Mouse (Mus musculus): ENCODE data around the gene Map6. TPM values are rescaled to one million over a fixed set of nuclear protein-coding genes. Genes with fewer than 3 reads are reported as not detected.
A peak's percentile ranks its signal among the peaks of the same experiment; 100 is the strongest.

Map6 gene
- polyA plus RNA-seq, 1 experiment from 2014 or later = 3.2 TPM

DNA sequence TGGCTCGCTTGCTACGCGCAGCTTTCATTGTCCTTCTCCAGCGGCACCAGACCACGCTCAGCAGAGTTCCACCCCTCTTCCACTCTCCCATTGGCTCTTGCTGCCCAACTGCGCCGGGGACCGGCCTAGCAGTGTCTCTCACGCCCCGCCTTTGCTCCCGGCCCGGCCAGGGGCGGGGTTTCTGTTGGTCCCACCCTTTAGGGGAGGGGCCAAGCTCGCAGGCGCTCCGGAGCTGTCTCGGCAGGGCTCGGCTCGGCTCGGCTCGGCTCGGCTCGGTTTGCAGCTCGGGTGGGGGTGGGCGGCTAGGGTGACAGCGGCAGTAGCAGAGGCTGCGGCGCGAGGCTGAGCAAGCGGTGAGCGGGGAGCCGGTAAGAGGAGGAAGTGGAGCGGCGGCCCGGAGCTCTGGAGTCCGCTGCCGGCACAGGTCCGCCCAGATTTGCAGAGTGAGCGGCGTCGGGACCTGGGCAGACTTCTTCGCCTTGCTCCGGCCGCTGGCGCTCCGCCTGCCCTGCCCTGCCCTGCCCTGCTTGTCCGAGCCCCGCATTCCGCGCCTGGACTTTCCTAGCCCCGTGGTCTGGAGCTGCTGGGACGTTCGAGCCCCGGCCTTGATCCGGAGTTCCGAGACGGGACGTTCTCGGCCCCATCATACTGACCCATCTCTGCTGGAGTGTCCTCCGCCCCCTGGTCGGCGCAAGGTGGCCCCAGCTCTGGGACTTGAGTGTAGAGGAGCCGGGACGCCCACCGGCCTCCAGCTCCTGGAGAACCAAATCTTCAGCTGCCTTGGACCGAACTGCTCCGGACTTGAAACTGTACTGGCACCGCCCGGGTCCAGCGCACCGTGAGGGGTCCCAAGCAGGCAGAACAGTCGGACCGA lies 114.2 kb downstream of the Map6 start, which contains the start of gene Gdpd5:
Gdpd5 (plus strand) TSS at position 201 of the 874 bp plus-strand sequence.
- Histone ChIP-seq H3K4me2 (peak within 1 kb of the TSS; percentile 86), H3K9ac (peak within 1 kb of the TSS; percentile 96), H3K4me3 (peak within 1 kb of the TSS; percentile 76), H3K4me1 (peaks cover 71% of the 10 kb centered on the region), H3K36me3 (no peaks in the 10 kb centered on the region), H3K27ac (replicated peaks) (peak within 1 kb of the TSS; percentile 95), H3K9me3 (no peaks in the 10 kb centered on the region), H3K27me3 (replicated peaks) (0 out of 2 replicates have a peak, but pooled peaks cover 3% of the 10 kb centered on the region)
- ATAC-seq (ENCODE audit: extremely low read depth, insufficient number of reproducible peaks, low FRiP score, low TSS enrichment) = peak; percentile 85
- under 1% methylated on average over 73 of the region's 73 CpGs for WGBS

DNA sequence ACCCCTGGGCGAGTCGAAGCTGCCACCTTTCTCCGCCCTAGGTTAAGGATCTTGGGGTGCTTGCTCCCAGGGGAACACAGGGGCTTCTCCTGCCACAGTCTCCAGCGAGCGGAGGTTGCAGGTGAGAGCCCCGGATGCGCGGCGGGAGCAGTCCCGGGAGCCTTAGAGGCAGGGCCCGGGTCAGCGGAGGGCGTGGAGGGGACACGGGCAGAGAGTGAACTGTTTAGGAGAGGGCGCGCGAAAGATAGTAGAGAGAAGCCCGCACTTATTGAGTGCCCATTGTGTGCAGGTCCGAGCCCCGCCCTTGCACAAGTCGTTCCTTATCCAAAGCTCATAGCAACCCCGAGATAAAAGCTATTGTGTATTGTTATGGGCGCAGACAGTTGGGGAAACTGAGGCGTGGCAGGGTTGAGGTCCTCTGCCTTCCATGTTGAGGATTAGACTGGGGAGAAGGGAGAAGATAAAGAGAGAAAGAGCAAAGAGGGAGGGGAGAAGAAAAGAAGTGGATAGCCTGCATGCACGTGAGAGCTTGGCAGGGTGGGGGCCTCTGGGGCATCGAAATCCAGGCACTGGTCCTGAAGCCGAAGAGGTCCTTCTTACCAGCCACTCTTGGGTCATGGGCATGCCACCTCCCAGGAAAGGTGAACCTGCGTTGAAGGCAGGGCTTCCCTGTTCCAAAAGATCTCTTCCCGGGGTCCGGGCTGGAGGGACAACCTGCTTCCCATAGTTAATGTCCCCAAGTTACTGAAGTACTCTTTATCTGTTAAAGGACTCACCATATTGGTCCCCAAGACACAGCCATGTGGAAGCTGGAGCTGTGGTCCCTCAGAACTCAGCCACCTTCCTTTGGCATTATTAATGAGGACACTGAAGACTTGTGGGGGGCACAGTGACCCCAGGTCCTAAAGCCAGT lies 115.1 kb downstream of the Map6 start:
- Histone ChIP-seq H3K4me2 (peak overlapping the region; percentile 86), H3K36me3 (peaks cover 5% of the 10 kb centered on the region), H3K4me3 (peak overlapping the region; percentile 76), H3K4me1 (peaks cover 77% of the 10 kb centered on the region), H3K27ac (replicated peaks) (peak overlapping the region; percentile 95), H3K9ac (peak overlapping the region; percentile 96), H3K27me3 (replicated peaks) (no peaks in the 10 kb centered on the region), H3K9me3 (no peaks in the 10 kb centered on the region)
- 6% methylated on average over 30 of the region's 30 CpGs for WGBS
- ATAC-seq (ENCODE audit: extremely low read depth, insufficient number of reproducible peaks, low FRiP score, low TSS enrichment) = no peak

DNA sequence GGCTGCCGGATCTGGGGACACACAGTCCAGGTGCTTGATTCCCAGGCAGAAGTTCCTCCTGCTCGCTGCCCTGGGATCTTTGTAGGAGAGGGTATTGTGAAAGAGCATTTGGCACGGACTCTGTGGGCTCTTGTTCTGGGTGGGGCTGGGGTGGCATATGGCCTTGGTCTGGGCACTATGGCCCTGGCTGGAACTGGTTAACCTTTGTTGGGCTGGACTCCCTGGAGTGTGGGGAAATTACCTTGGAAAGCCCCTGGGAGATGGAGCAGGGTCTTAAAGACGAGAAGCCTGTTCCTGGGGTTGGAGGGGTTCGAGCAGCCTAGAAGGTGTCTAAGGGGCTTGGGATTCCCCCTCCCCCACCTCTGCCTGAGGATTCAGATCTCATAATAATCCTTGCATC lies 116.0 kb downstream of the Map6 start:
- 38% methylated on average over 5 of the region's 5 CpGs for WGBS
- H3K9me3 ChIP-seq = no peaks in the 10 kb centered on the region
- H3K4me2 ChIP-seq = peak overlapping the region; percentile 86
- H3K27me3 ChIP-seq (replicated peaks) = no peaks in the 10 kb centered on the region
- H3K9ac ChIP-seq = peak overlapping the region; percentile 96
- peak overlapping the region; percentile 95 for H3K27ac ChIP-seq (replicated peaks)
- peaks cover 82% of the 10 kb centered on the region for H3K4me1 ChIP-seq
- H3K4me3 ChIP-seq = peak overlapping the region; percentile 76
- no peak for ATAC-seq (ENCODE audit: extremely low read depth, insufficient number of reproducible peaks, low FRiP score, low TSS enrichment)
- peaks cover 14% of the 10 kb centered on the region for H3K36me3 ChIP-seq

- Histone ChIP-seq H3K9me3 (no peaks in the 10 kb centered on the region), H3K27me3 (replicated peaks) (no peaks in the 10 kb centered on the region), H3K9ac (peak overlapping the region; percentile 96), H3K4me3 (peak overlapping the region; percentile 76), H3K36me3 (peaks cover 23% of the 10 kb centered on the region), H3K27ac (replicated peaks) (peak overlapping the region; percentile 95), H3K4me2 (peak overlapping the region; percentile 86), H3K4me1 (peaks cover 82% of the 10 kb centered on the region)
- WGBS = 4% methylated on average over 4 of the region's 4 CpGs
- no peak for ATAC-seq (ENCODE audit: extremely low read depth, insufficient number of reproducible peaks, low FRiP score, low TSS enrichment)
Measured at GRCm38 (mm10) chr7:99384101-99384611, 116.9 kb downstream of the Map6 start.

GRCm38 (mm10) chr7:99386030-99386429 lies 118.8 kb downstream of the Map6 start:
- Histone ChIP-seq H3K27ac (replicated peaks) (no peak overlapping the region), H3K4me1 (peaks cover 88% of the 10 kb centered on the region), H3K9ac (peak overlapping the region; percentile 48; the same call in 1 of the 2 replicates)

More at GRCm38 (mm10) chr7:99386030-99386429, 118.8 kb downstream of the Map6 start:
- no peaks in the 10 kb centered on the region for H3K9me3 ChIP-seq
- no peak overlapping the region for H3K4me2 ChIP-seq
- H3K27me3 ChIP-seq (replicated peaks) = no peaks in the 10 kb centered on the region
- ATAC-seq (ENCODE audit: extremely low read depth, insufficient number of reproducible peaks, low FRiP score, low TSS enrichment) = no peak
- WGBS = 69% methylated on average over 5 of the region's 5 CpGs
- H3K4me3 ChIP-seq = no peak overlapping the region
- H3K36me3 ChIP-seq = peaks cover 25% of the 10 kb centered on the region

Other genes starting within 250 kb of the Map6 start
- 14.8 and 15.5 TPM in 2 replicates for gene Uvrag, start 126.3 kb upstream of the Map6 start, polyA plus RNA-seq (2015; fragmentation: Nextera tagmentation; extraction: Ambion mirVana)
- gene Dgat2, start 84.7 kb upstream of the Map6 start, polyA plus RNA-seq (2015; fragmentation: Nextera tagmentation; extraction: Ambion mirVana) = 10.6 and 13.0 TPM in 2 replicates
- 1.3 and 3.5 TPM in 2 replicates for gene Mogat2, start 28.8 kb upstream of the Map6 start, polyA plus RNA-seq (2015; fragmentation: Nextera tagmentation; extraction: Ambion mirVana)
- 1,205 and 1,287 TPM in 2 replicates for gene Serpinh1, start 85.8 kb downstream of the Map6 start, polyA plus RNA-seq (2015; fragmentation: Nextera tagmentation; extraction: Ambion mirVana)
- 25.3 and 25.4 TPM in 2 replicates for gene Gdpd5, start 114.0 kb downstream of the Map6 start, polyA plus RNA-seq (2015; fragmentation: Nextera tagmentation; extraction: Ambion mirVana)
- gene Klhl35, start 198.6 kb downstream of the Map6 start, polyA plus RNA-seq (2015; fragmentation: Nextera tagmentation; extraction: Ambion mirVana) = 0.45 and 0.84 TPM in 2 replicates
- gene Rps3, start 216.3 kb downstream of the Map6 start, polyA plus RNA-seq (2015; fragmentation: Nextera tagmentation; extraction: Ambion mirVana) = 492 and 539 TPM in 2 replicates

Data from heart, embryonic 13.5 days (tissue).